Mouse (Mus musculus) hindbrain, embryonic 13.5 days (tissue): ENCODE data around the gene Glis3. TPM values are rescaled to one million over a fixed set of nuclear protein-coding genes. Genes with fewer than 3 reads are reported as not detected.

Source experiments
- ATAC-seq: fragments of 200-750 bp; cut with Nextera tagmentation; 2 replicates; pipeline ENCODE4 v1.8.0; 2017; ENCODE audit warnings: moderate TSS enrichment; ENCODE audit not compliant: low FRiP score
- H3K27ac ChIP-seq: fragments of 300-500 bp; sonication (generic); 2 replicates; pipeline ENCODE4 v1.5.1; 2015; ENCODE audit warnings: inconsistent platforms, mild to moderate bottlenecking, moderate library complexity
- H3K27me3 ChIP-seq: fragments of 300-500 bp; sonication (generic); 2 replicates; pipeline ENCODE4 v1.6.1; 2015; ENCODE audit warnings: mild to moderate bottlenecking, inconsistent platforms
- H3K36me3 ChIP-seq: fragments of 300-500 bp; sonication (generic); 2 replicates; pipeline ENCODE4 v1.6.1; 2015; ENCODE audit warnings: mild to moderate bottlenecking, inconsistent platforms
- H3K4me1 ChIP-seq: fragments of 300-500 bp; sonication (generic); replicated peaks from 2 replicates; pipeline ENCODE4 v1.6.1; 2015; ENCODE audit warnings: inconsistent platforms
- H3K4me2 ChIP-seq: fragments of 300-500 bp; sonication (generic); 2 replicates; pipeline ENCODE4 v1.6.1; 2015; ENCODE audit warnings: inconsistent platforms, mild to moderate bottlenecking, moderate library complexity
- H3K4me3 ChIP-seq: fragments of 300-500 bp; sonication (generic); 2 replicates; pipeline ENCODE4 v1.5.1; 2015; ENCODE audit warnings: mild to moderate bottlenecking, inconsistent platforms
- H3K9ac ChIP-seq: fragments of 300-500 bp; sonication (generic); 2 replicates; pipeline ENCODE4 v1.6.1; 2015; ENCODE audit warnings: mild to moderate bottlenecking, inconsistent platforms
- H3K9me3 ChIP-seq: fragments of 300-500 bp; sonication (generic); 2 replicates; pipeline ENCODE4 v1.6.1; 2016; ENCODE audit warnings: inconsistent platforms
- WGBS: fragments of 180-500 bp; shearing (Covaris S2); methylation state at CpG from one replicate; pipeline ENCODE4 v1.1.7; 2015; 5-methylcytosine and 5-hydroxymethylcytosine counted together
- polyA plus RNA-seq: library from polyadenylated mRNA; unstranded; fragments of >200 nt; fragmentation: Nextera tagmentation; extraction: Ambion mirVana; gene quantifications from 2 replicates; pipeline ENCODE4 v1.2.1, GENCODE M21; 2015

Gene Glis3
- polyA plus RNA-seq, 1 experiment from 2014 or later: 3.5 TPM

DNA sequence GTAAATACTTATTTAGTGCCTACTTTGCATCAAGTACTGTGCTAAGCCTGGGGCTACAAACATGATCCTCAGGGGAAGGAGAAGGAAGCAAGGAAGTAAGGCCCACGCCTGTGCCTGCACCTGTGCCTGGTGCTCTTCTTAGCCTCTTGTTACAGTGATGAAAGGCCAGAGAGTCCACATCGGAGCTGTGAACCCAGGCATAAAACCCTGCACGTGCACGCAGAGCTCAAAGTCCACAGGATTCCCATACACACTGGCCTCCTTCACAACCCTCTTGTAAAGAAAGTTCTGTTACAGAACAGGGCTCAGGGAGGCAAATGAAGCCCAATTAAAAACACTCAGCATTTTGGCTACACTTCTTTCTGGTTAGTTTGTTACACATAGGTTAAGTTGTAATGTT lies 398.5 kb downstream of the Glis3 start:
- no peak for ATAC-seq
- Histone ChIP-seq H3K27me3 (no peaks in the 10 kb centered on the region), H3K4me2 (no peak overlapping the region), H3K4me1 (no peaks in the 10 kb centered on the region), H3K4me3 (no peak overlapping the region), H3K27ac (no peak overlapping the region), H3K9me3 (no peaks in the 10 kb centered on the region), H3K9ac (no peak overlapping the region), H3K36me3 (no peaks in the 10 kb centered on the region)
- 67% methylated on average over 4 of the region's 4 CpGs for WGBS

DNA sequence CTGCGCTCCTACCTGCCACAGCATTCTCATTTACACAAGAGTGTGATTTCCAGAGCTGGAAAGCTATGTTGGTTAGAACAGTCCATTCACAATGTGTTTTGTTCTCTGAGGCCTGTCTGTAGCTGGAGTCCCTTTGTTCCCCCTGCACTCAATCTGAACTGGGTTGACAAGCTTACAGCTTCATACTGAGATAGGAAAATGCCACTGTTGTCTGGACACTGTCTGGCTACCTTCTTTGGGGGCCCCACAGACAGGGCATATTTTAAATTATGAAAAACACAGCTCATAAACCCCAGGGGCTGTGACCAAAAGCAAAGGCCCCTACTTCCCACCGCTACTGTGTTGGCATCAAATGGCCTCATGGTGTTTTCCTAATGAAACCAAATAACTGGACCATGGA lies 402.8 kb downstream of the Glis3 start:
- no peaks in the 10 kb centered on the region for H3K27me3 ChIP-seq
- ATAC-seq: no peak
- 0 out of 2 replicates have a peak overlapping the region, but pooled peaks have one; percentile 19 for H3K27ac ChIP-seq
- H3K36me3 ChIP-seq: no peaks in the 10 kb centered on the region
- H3K9ac ChIP-seq: no peak overlapping the region
- 33% methylated on average over 2 of the region's 2 CpGs for WGBS
- H3K4me1 ChIP-seq: no peaks in the 10 kb centered on the region
- H3K4me2 ChIP-seq: no peak overlapping the region
- no peaks in the 10 kb centered on the region for H3K9me3 ChIP-seq
- no peak overlapping the region for H3K4me3 ChIP-seq

DNA sequence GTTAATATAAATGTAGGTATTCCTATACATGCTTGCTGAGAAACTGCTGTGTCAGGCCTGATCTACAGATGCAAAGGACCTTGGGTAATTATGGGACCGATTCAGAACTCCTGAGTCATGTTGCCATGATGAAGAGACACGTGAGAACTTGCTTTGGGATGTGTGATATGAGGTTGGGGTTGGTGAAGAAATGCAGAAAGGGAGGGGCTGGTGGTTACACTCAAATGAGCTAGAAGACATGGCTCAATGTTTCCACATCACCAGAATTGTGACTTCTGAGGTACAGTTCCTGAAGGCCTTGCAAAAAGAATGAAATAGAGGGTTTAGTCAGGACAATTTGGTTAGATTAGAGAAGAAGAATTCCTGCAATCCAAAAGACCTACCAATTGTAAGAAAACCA lies 405.4 kb downstream of the Glis3 start:
- WGBS: 87% methylated on average over 2 of the region's 2 CpGs
- ATAC-seq: no peak
- H3K4me1 ChIP-seq: no peaks in the 10 kb centered on the region
- H3K27ac ChIP-seq: no peak overlapping the region
- H3K4me3 ChIP-seq: no peak overlapping the region
- H3K9ac ChIP-seq: no peak overlapping the region
- H3K9me3 ChIP-seq: no peaks in the 10 kb centered on the region
- H3K27me3 ChIP-seq: no peaks in the 10 kb centered on the region
- H3K4me2 ChIP-seq: no peak overlapping the region
- no peaks in the 10 kb centered on the region for H3K36me3 ChIP-seq

DNA sequence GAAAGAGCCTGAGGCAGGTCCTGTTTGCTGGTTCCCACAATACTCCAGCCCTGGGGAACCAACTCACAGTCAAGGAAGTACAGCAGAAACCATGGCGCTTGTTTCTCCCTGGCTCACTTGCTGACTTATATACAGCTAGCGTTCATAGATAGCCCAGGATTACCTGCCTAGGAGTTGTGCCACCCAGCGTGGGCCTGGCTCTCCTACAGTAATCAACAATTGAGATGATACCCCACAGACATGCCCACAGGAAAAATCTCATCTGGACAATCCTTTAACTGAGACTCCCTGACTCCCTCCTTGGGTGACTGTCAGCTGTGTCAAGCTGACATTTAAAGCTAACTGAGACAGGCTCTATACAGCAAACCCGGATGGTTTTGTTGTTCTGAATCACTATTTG lies 405.9 kb downstream of the Glis3 start:
- no peak overlapping the region for H3K4me3 ChIP-seq
- H3K4me2 ChIP-seq: no peak overlapping the region
- no peaks in the 10 kb centered on the region for H3K9me3 ChIP-seq
- no peaks in the 10 kb centered on the region for H3K27me3 ChIP-seq
- ATAC-seq: no peak
- H3K4me1 ChIP-seq: no peaks in the 10 kb centered on the region
- H3K27ac ChIP-seq: no peak overlapping the region
- H3K9ac ChIP-seq: no peak overlapping the region
- H3K36me3 ChIP-seq: no peaks in the 10 kb centered on the region
- WGBS: 86% methylated on average over 4 of the region's 4 CpGs

GRCm38 (mm10) chr19:28266850-28267249 lies 413.0 kb downstream of the Glis3 start:
- no peak for ATAC-seq
- Histone ChIP-seq H3K27ac (no peak overlapping the region), H3K9me3 (no peaks in the 10 kb centered on the region), H3K9ac (no peak overlapping the region), H3K4me1 (no peaks in the 10 kb centered on the region; the same call in 1 of the 2 replicates), H3K4me2 (no peak overlapping the region), H3K4me3 (no peak overlapping the region), H3K36me3 (no peaks in the 10 kb centered on the region), H3K27me3 (no peaks in the 10 kb centered on the region)
- 61% methylated on average over 8 of the region's 8 CpGs for WGBS

GRCm38 (mm10) chr19:28265776-28266175 lies 414.1 kb downstream of the Glis3 start:
- H3K4me2 ChIP-seq: no peak overlapping the region
- 95% methylated on average over 2 of the region's 2 CpGs for WGBS
- no peaks in the 10 kb centered on the region; the same call in 1 of the 2 replicates for H3K4me1 ChIP-seq
- H3K27me3 ChIP-seq: no peaks in the 10 kb centered on the region
- H3K9me3 ChIP-seq: no peaks in the 10 kb centered on the region
- H3K36me3 ChIP-seq: no peaks in the 10 kb centered on the region
- no peak overlapping the region for H3K9ac ChIP-seq
- H3K4me3 ChIP-seq: no peak overlapping the region
- ATAC-seq: no peak
- H3K27ac ChIP-seq: no peak overlapping the region

DNA sequence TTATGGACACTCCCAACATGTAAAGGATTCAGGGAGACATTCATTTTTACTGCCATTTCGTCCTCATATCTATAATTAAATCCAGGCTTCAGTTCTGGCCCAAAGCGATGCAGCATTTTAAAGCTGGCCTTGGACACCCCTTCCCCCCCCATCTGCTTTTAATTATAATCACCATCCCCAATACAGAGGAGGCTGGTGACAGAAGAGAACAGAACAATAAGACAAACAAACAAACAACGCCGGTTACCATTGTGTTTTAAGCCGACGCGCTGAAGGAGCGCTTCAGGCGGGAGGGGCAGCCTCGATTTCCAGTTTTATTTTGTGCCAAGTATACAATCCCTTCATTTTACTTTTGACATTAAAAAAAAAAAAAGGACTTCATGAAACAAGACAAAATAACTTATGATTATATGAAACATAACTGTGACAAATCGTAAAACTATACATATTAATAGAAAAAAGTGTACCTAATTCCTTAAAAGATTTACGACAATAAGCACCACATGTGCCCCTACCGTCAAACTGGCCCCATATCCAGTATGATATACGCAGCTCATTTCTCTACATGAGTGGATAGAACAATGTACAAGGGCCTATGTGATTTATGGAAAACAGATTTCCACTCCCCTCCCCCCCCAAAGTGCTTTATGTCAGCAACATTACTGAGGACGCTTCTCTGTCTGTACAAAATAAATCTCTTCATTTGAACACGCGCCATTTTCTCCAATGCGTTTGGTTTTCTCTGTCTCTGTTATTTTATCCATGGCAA lies 420.8 kb downstream of the Glis3 start:
- no peaks in the 10 kb centered on the region for H3K36me3 ChIP-seq
- no peak overlapping the region for H3K4me3 ChIP-seq
- H3K4me1 ChIP-seq: peaks cover 3% of the 10 kb centered on the region
- ATAC-seq: no peak
- no peaks in the 10 kb centered on the region for H3K27me3 ChIP-seq
- 74% methylated on average over 18 of the region's 18 CpGs for WGBS
- no peak overlapping the region for H3K27ac ChIP-seq
- H3K9me3 ChIP-seq: no peaks in the 10 kb centered on the region
- H3K9ac ChIP-seq: no peak overlapping the region
- no peak overlapping the region for H3K4me2 ChIP-seq

- Histone ChIP-seq H3K4me3 (no peak overlapping the region), H3K9ac (no peak overlapping the region)
- no peak for ATAC-seq
These were observed 421.4 kb downstream of the Glis3 start for GRCm38 (mm10) chr19:28258480-28258879.

GRCm38 (mm10) chr19:28247345-28247744 lies 432.5 kb downstream of the Glis3 start:
- no peak overlapping the region for H3K4me3 ChIP-seq
- no peak overlapping the region for H3K27ac ChIP-seq
- ATAC-seq: no peak
- H3K4me2 ChIP-seq: no peak overlapping the region
- WGBS: 93% methylated on average over 7 of the region's 7 CpGs
- H3K9me3 ChIP-seq: no peaks in the 10 kb centered on the region
- H3K27me3 ChIP-seq: no peaks in the 10 kb centered on the region
- H3K9ac ChIP-seq: no peak overlapping the region
- no peaks in the 10 kb centered on the region for H3K36me3 ChIP-seq
- no peaks in the 10 kb centered on the region for H3K4me1 ChIP-seq

More at GRCm38 (mm10) chr19:28258480-28258879, 421.4 kb downstream of the Glis3 start:
- 61% methylated on average over 3 of the region's 3 CpGs for WGBS
- Histone ChIP-seq H3K4me1 (peaks cover 3% of the 10 kb centered on the region), H3K27ac (no peak overlapping the region), H3K36me3 (no peaks in the 10 kb centered on the region), H3K27me3 (no peaks in the 10 kb centered on the region), H3K4me2 (no peak overlapping the region), H3K9me3 (no peaks in the 10 kb centered on the region)

GRCm38 (mm10) chr19:28246186-28246585 lies 433.7 kb downstream of the Glis3 start:
- no peak overlapping the region for H3K27ac ChIP-seq
- no peak overlapping the region for H3K9ac ChIP-seq
- no peaks in the 10 kb centered on the region for H3K27me3 ChIP-seq
- ATAC-seq: no peak
- H3K4me3 ChIP-seq: no peak overlapping the region
- no peaks in the 10 kb centered on the region for H3K36me3 ChIP-seq
- WGBS: 88% methylated on average over 5 of the region's 5 CpGs
- no peaks in the 10 kb centered on the region for H3K9me3 ChIP-seq
- H3K4me2 ChIP-seq: no peak overlapping the region
- H3K4me1 ChIP-seq: no peaks in the 10 kb centered on the region

DNA sequence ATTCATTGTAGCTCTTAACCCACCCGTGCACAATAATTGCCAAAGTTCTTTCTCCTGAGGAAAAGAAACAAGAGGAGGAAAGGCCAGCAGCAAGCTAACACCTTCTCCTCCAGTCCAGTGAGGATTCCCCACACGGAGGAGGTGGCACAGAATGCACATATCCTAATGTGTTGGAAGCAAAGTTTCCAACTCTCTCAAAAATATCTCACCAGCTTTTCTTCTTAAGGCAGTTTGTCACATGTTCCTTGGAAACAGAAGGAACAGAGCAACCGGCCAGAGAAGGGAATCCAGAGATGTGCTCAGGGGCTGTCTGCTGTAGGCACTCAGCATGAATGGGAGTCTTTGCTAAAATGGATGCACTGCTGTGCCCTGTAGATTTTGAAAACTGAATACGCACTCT lies 441.8 kb downstream of the Glis3 start:
- Histone ChIP-seq H3K4me3 (no peak overlapping the region), H3K36me3 (no peaks in the 10 kb centered on the region), H3K9ac (no peak overlapping the region), H3K4me1 (no peaks in the 10 kb centered on the region), H3K4me2 (no peak overlapping the region), H3K27me3 (no peaks in the 10 kb centered on the region), H3K9me3 (no peaks in the 10 kb centered on the region), H3K27ac (no peak overlapping the region)
- no peak for ATAC-seq
- 80% methylated on average over 4 of the region's 4 CpGs for WGBS

GRCm38 (mm10) chr19:28237621-28238020 lies 442.3 kb downstream of the Glis3 start:
- no peak overlapping the region for H3K4me3 ChIP-seq
- no peaks in the 10 kb centered on the region for H3K4me1 ChIP-seq
- no peak overlapping the region for H3K4me2 ChIP-seq
- WGBS: 100% methylated on average over 2 of the region's 2 CpGs
- H3K9me3 ChIP-seq: no peaks in the 10 kb centered on the region
- H3K27ac ChIP-seq: no peak overlapping the region
- no peaks in the 10 kb centered on the region for H3K27me3 ChIP-seq
- no peaks in the 10 kb centered on the region for H3K36me3 ChIP-seq
- no peak overlapping the region for H3K9ac ChIP-seq
- ATAC-seq: no peak

DNA sequence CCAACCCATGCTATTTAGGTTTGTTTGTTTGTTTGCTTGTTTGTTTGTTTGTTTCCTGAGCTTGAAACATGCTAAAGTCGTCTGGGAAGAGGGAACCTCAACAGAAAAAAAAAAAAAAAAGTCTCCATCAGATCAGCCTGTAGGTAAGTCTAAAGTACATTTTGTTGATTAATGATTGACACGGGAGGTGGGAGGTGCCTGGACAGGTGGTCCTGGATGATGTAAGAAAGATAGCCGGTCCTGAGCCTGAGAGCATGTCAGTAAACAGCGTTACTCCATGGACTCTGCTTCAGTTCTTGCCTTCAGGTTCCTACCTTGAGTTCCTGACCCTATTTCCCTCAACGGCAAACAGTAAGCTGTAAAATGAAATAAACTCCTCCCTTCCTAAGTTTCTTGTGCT lies 444.3 kb downstream of the Glis3 start:
- no peak overlapping the region for H3K9ac ChIP-seq
- no peaks in the 10 kb centered on the region for H3K9me3 ChIP-seq
- no peak overlapping the region for H3K4me3 ChIP-seq
- H3K4me1 ChIP-seq: no peaks in the 10 kb centered on the region
- no peak for ATAC-seq
- H3K27ac ChIP-seq: no peak overlapping the region
- no peak overlapping the region for H3K4me2 ChIP-seq
- 85% methylated on average over 5 of the region's 5 CpGs for WGBS
- H3K36me3 ChIP-seq: no peaks in the 10 kb centered on the region
- H3K27me3 ChIP-seq: no peaks in the 10 kb centered on the region
